Comparison of ENCODE assay signal across 32 mouse cellular contexts in genomic region chr17:48267591-48267990, GRCm38 (mm10). TPM values are rescaled to one million over a fixed set of nuclear protein-coding genes. Genes with fewer than 3 reads are reported as not detected.
DNase-seq lines count a peak whose midpoint lies in the region; ATAC-seq and TF ChIP-seq lines count a peak whose summit lies in the region.
"Had no signal": no experiment of that assay in that cellular context is flagged by ENCODE, and none has a peak within 500 bp of the region (broad histone marks: within the 10 kb centered on the region; RNA-seq: fewer than 3 reads in every experiment).

No protein-coding gene starts in this region.

- no peak overlapping the region for H3K4me2 ChIP-seq in intestine, embryonic 15.5 days (replicated peaks)
- H3K4me2 ChIP-seq in intestine, postnatal 0 days (replicated peaks; ENCODE audit: low read depth), result no peak overlapping the region
- peak overlapping the region; percentile 8; the same call in 1 of the 2 replicates for H3K4me2 ChIP-seq in liver, embryonic 14.5 days (ENCODE audit: low read depth)
- H3K4me2 ChIP-seq in hindbrain, embryonic 11.5 days (replicated peaks; ENCODE audit: low read depth, low read length), result no peak overlapping the region
- H3K4me2 ChIP-seq: heart, embryonic 12.5 days; hindbrain, embryonic 12.5 days; lung, embryonic 15.5 days; neural tube, embryonic 15.5 days had no signal

- no peaks in the 10 kb centered on the region for H3K9me3 ChIP-seq in intestine, embryonic 15.5 days
- H3K9me3 ChIP-seq in intestine, postnatal 0 days (ENCODE audit: control insufficient read depth), result no peaks in the 10 kb centered on the region
- H3K9me3 ChIP-seq in liver, embryonic 14.5 days (ENCODE audit: control insufficient read depth, low read length), result no peaks in the 10 kb centered on the region
- H3K9me3 ChIP-seq in hindbrain, embryonic 11.5 days (ENCODE audit: control insufficient read depth, low read length), result no peaks in the 10 kb centered on the region
- H3K9me3 ChIP-seq: heart, embryonic 12.5 days; hindbrain, embryonic 12.5 days; limb, embryonic 10.5 days; lung, embryonic 15.5 days; neural tube, embryonic 15.5 days had no signal

- no peak overlapping the region for H3K27ac ChIP-seq in intestine, embryonic 15.5 days
- H3K27ac ChIP-seq in intestine, postnatal 0 days (ENCODE audit: low read depth, low read length), result no peak overlapping the region
- no peak overlapping the region for H3K27ac ChIP-seq in liver, embryonic 14.5 days
- no peak overlapping the region for H3K27ac ChIP-seq in hindbrain, embryonic 11.5 days (ENCODE audit: low read depth, low read length)
- H3K27ac ChIP-seq: hindbrain, embryonic 12.5 days; layer of hippocampus, adult 2 months; limb, embryonic 10.5 days; lung, embryonic 15.5 days; neural tube, embryonic 15.5 days had no signal

- no peak overlapping the region for H3K4me3 ChIP-seq in intestine, embryonic 15.5 days (replicated peaks)
- H3K4me3 ChIP-seq in intestine, postnatal 0 days (ENCODE audit: low read depth, low read length), result no peak overlapping the region
- no peak overlapping the region for H3K4me3 ChIP-seq in liver, embryonic 14.5 days (ENCODE audit: insufficient read depth in 1 of 2, low read depth in 2 of 2, low read length in 2 of 2)
- H3K4me3 ChIP-seq in hindbrain, embryonic 11.5 days (ENCODE audit: low read depth, low read length), result no peak overlapping the region
- H3K4me3 ChIP-seq: heart, embryonic 12.5 days; hindbrain, embryonic 12.5 days; layer of hippocampus, adult 2 months; limb, embryonic 10.5 days; lung, embryonic 15.5 days; neural tube, embryonic 15.5 days had no signal

- peak; percentile 49 for TF ChIP-seq EP300 in liver, embryonic 14.5 days (IDR thresholded peaks at IDR 0.05; ENCODE audit: low read depth)

- intact Hi-C loops in heart, postnatal 14 days (cut with DNase I), result no loop called here

- peak; percentile 50 for ATAC-seq in intestine, embryonic 15.5 days
- no peak for ATAC-seq in intestine, postnatal 0 days
- peak; percentile 57 for ATAC-seq in granulocyte monocyte progenitor cell, adult 5-6 weeks (replicated peaks; ENCODE audit: poor library complexity, severe bottlenecking)
- no peak for ATAC-seq in liver, embryonic 14.5 days (ENCODE audit: insufficient read depth)
- no peak for ATAC-seq in hindbrain, embryonic 11.5 days (ENCODE audit: low FRiP score)
- ATAC-seq: activated CD4-positive, CD25-positive, alpha-beta regulatory T cell, adult 4 months; CD4-positive, CD25-positive, alpha-beta regulatory T cell, adult 4 months; forebrain, embryonic 14.5 days had no signal

- no peaks in the 10 kb centered on the region for H3K27me3 ChIP-seq in intestine, embryonic 15.5 days (replicated peaks)
- no peaks in the 10 kb centered on the region for H3K27me3 ChIP-seq in intestine, postnatal 0 days (replicated peaks; ENCODE audit: control insufficient read depth, insufficient read depth, low read length)
- H3K27me3 ChIP-seq in liver, embryonic 14.5 days (ENCODE audit: control insufficient read depth, insufficient read depth, low read length), result no peaks in the 10 kb centered on the region
- no peaks in the 10 kb centered on the region for H3K27me3 ChIP-seq in hindbrain, embryonic 11.5 days (ENCODE audit: control insufficient read depth, insufficient read depth, low read length)
- H3K27me3 ChIP-seq: heart, embryonic 12.5 days; hindbrain, embryonic 12.5 days; lung, embryonic 15.5 days; neural tube, embryonic 15.5 days had no signal

- no peak for TF ChIP-seq CTCF in intestine, postnatal 0 days (IDR thresholded peaks at IDR 0.05; ENCODE audit: low read depth)
- no peak for TF ChIP-seq CTCF in liver, embryonic 14.5 days (IDR thresholded peaks at IDR 0.05; ENCODE audit: low read depth)

- no peaks in the 10 kb centered on the region; the same call in 1 of the 2 replicates for H3K4me1 ChIP-seq in intestine, embryonic 15.5 days (replicated peaks)
- H3K4me1 ChIP-seq in intestine, postnatal 0 days (replicated peaks; ENCODE audit: control insufficient read depth, insufficient read depth, low read length), result peaks cover 16% of the 10 kb centered on the region
- peaks cover 53 to 59% of the 10 kb centered on the region in 2 experiments for H3K4me1 ChIP-seq in liver, embryonic 14.5 days (replicated peaks; ENCODE audit: control insufficient read depth in 2 of 2, insufficient read depth in 2 of 2, low read length in 1 of 2)
- no peaks in the 10 kb centered on the region for H3K4me1 ChIP-seq in hindbrain, embryonic 11.5 days (replicated peaks; ENCODE audit: control insufficient read depth, insufficient read depth, low read length)
- H3K4me1 ChIP-seq: hindbrain, embryonic 12.5 days; lung, embryonic 15.5 days; neural tube, embryonic 15.5 days had no signal

- peak in 2 of 3 experiments; percentile 33 to 41 for DNase-seq in liver, embryonic 14.5 days (ENCODE audit: low read depth in 3 of 3, low spot score in 3 of 3)
- no peak for DNase-seq in hindbrain, embryonic 11.5 days (ENCODE audit: low spot score)
- DNase-seq in urinary bladder, postnatal 36 days (ENCODE audit: low spot score in 2 of 2), result no peak
- no peak for DNase-seq in heart, postnatal 14 days
- DNase-seq: adrenal gland, postnatal 10 days; cerebellum, adult 2 months; cerebellum, postnatal 36 days; gastrocnemius, postnatal 10 days; heart, adult 18-20 months; heart, postnatal 10 days; kidney, adult 8-10 months; kidney, postnatal 10 days; lung, postnatal 36 days; right cerebral cortex, postnatal 14 days; thymus, postnatal 25 days had no signal

- 53% methylated on average over 1 of the region's 1 CpGs for WGBS in intestine, embryonic 15.5 days
- WGBS in intestine, postnatal 0 days, result 47% methylated on average over 1 of the region's 1 CpGs
- 33% methylated on average over 1 of the region's 1 CpGs for WGBS in liver, embryonic 14.5 days (ENCODE audit: insufficient replicate concordance)
- 92% methylated on average over 1 of the region's 1 CpGs for WGBS in hindbrain, embryonic 11.5 days

- no peak overlapping the region for H3K9ac ChIP-seq in intestine, embryonic 15.5 days
- H3K9ac ChIP-seq in intestine, postnatal 0 days (ENCODE audit: low read depth, low read length), result no peak overlapping the region
- no peak overlapping the region for H3K9ac ChIP-seq in liver, embryonic 14.5 days (replicated peaks)
- H3K9ac ChIP-seq in hindbrain, embryonic 11.5 days (ENCODE audit: low read depth, low read length), result no peak overlapping the region
- H3K9ac ChIP-seq: heart, embryonic 12.5 days; hindbrain, embryonic 12.5 days; lung, embryonic 15.5 days; neural tube, embryonic 15.5 days had no signal

- no peaks in the 10 kb centered on the region for H3K36me3 ChIP-seq in intestine, embryonic 15.5 days
- H3K36me3 ChIP-seq in intestine, postnatal 0 days (ENCODE audit: control insufficient read depth, insufficient read depth), result no peaks in the 10 kb centered on the region
- H3K36me3 ChIP-seq in liver, embryonic 14.5 days (replicated peaks; ENCODE audit: control insufficient read depth, insufficient read depth, low read depth), result no peaks in the 10 kb centered on the region
- no peaks in the 10 kb centered on the region for H3K36me3 ChIP-seq in hindbrain, embryonic 11.5 days (ENCODE audit: control insufficient read depth, insufficient read depth, low read length)
- H3K36me3 ChIP-seq: heart, embryonic 12.5 days; hindbrain, embryonic 12.5 days; limb, embryonic 10.5 days; lung, embryonic 15.5 days; neural tube, embryonic 15.5 days had no signal

RNA-seq across cellular contexts. Expression of gene Treml4, which starts 3.5 kb away (rescaled TPM):
- 2.4 and 3.3 TPM in 2 replicates for polyA plus RNA-seq in intestine, embryonic 15.5 days (2015; fragmentation: Nextera tagmentation; extraction: Ambion mirVana)
- polyA plus RNA-seq in intestine, postnatal 0 days (2015; fragmentation: Nextera tagmentation; extraction: Ambion mirVana), result 1.4 and 2.2 TPM in 2 replicates
- total RNA-seq in granulocyte monocyte progenitor cell, adult 5-6 weeks (2014; fragmentation: Nextera tagmentation), result 0.56 and 0.99 TPM in 2 replicates
- total RNA-seq in granulocyte monocyte progenitor cell, adult 5-6 weeks (2017), result 1.4 and 2.6 TPM in 2 replicates
- 4.3 and 4.6 TPM in 2 replicates for polyA plus RNA-seq in liver, embryonic 14.5 days (2012; rRNA removed)
- polyA plus RNA-seq in liver, embryonic 14.5 days (2014; fragmentation: Nextera tagmentation; extraction: Ambion mirVana), result 3.3 and 5.7 TPM in 2 replicates
- polyA plus RNA-seq in hindbrain, embryonic 11.5 days (2014; fragmentation: Nextera tagmentation; extraction: Ambion mirVana), result 0.20 and 0.34 TPM in 2 replicates
- total RNA-seq in heart, postnatal 14 days (2021), result under 1 TPM in 1 of 2 experiments, not detected in 1; 0.29 TPM
- total RNA-seq: layer of hippocampus, adult 2 months; layer of hippocampus, postnatal 25 days had no signal
- polyA plus RNA-seq: hindbrain, embryonic 12.5 days; limb, embryonic 10.5 days; neural tube, embryonic 15.5 days had no signal

RNA-seq across cellular contexts. Expression of gene Trem3, which starts 20.0 kb away (rescaled TPM):
- polyA plus RNA-seq in intestine, embryonic 15.5 days (2015; fragmentation: Nextera tagmentation; extraction: Ambion mirVana), result 0.19 and 0.23 TPM in 2 replicates
- polyA plus RNA-seq in intestine, postnatal 0 days (2015; fragmentation: Nextera tagmentation; extraction: Ambion mirVana), result not detected in 2 replicates
- total RNA-seq in granulocyte monocyte progenitor cell, adult 5-6 weeks (2014; fragmentation: Nextera tagmentation), result 84.6 and 114 TPM in 2 replicates
- total RNA-seq in granulocyte monocyte progenitor cell, adult 5-6 weeks (2017), result 126 and 147 TPM in 2 replicates
- 1.2 and 1.6 TPM in 2 replicates for polyA plus RNA-seq in liver, embryonic 14.5 days (2012; rRNA removed)
- polyA plus RNA-seq in liver, embryonic 14.5 days (2014; fragmentation: Nextera tagmentation; extraction: Ambion mirVana), result 2.8 and 4.1 TPM in 2 replicates
- not detected in 2 replicates for polyA plus RNA-seq in hindbrain, embryonic 11.5 days (2014; fragmentation: Nextera tagmentation; extraction: Ambion mirVana)
- total RNA-seq in heart, postnatal 14 days (2021), result not detected
- total RNA-seq: heart, adult 18-20 months; heart, postnatal 10 days; layer of hippocampus, adult 2 months; layer of hippocampus, postnatal 25 days; liver, adult 2 months; midbrain, postnatal 0 days had no signal
- polyA plus RNA-seq: activated CD4-positive, CD25-positive, alpha-beta regulatory T cell, adult 4 months; CD4-positive, CD25-positive, alpha-beta regulatory T cell, adult 4 months; cerebellum, adult 2 months; forebrain, embryonic 14.5 days; heart, embryonic 12.5 days; hindbrain, embryonic 12.5 days; midbrain, postnatal 0 days; neural tube, embryonic 15.5 days; stomach, embryonic 14.5 days had no signal

RNA-seq across cellular contexts. Expression of gene Treml2, which starts 31.7 kb away (rescaled TPM):
- polyA plus RNA-seq in intestine, embryonic 15.5 days (2015; fragmentation: Nextera tagmentation; extraction: Ambion mirVana), result 0.24 and 0.37 TPM in 2 replicates
- 0.24 TPM in 1 of 2 replicates, not detected in the other for polyA plus RNA-seq in intestine, postnatal 0 days (2015; fragmentation: Nextera tagmentation; extraction: Ambion mirVana)
- total RNA-seq in granulocyte monocyte progenitor cell, adult 5-6 weeks (2014; fragmentation: Nextera tagmentation), result 58.2 and 68.7 TPM in 2 replicates
- 42.5 and 45.8 TPM in 2 replicates for total RNA-seq in granulocyte monocyte progenitor cell, adult 5-6 weeks (2017)
- 10.6 and 10.7 TPM in 2 replicates for polyA plus RNA-seq in liver, embryonic 14.5 days (2012; rRNA removed)
- 2.1 and 2.7 TPM in 2 replicates for polyA plus RNA-seq in liver, embryonic 14.5 days (2014; fragmentation: Nextera tagmentation; extraction: Ambion mirVana)
- 0.08 and 0.09 TPM in 2 replicates for polyA plus RNA-seq in hindbrain, embryonic 11.5 days (2014; fragmentation: Nextera tagmentation; extraction: Ambion mirVana)
- under 1 TPM; 0.53 to 1.00 TPM for total RNA-seq in heart, postnatal 14 days (2021)
- polyA plus RNA-seq: forebrain, embryonic 14.5 days had no signal

RNA-seq across cellular contexts. Expression of gene Trem1, which starts 35.0 kb away (rescaled TPM):
- polyA plus RNA-seq in intestine, embryonic 15.5 days (2015; fragmentation: Nextera tagmentation; extraction: Ambion mirVana), result 0.24 and 0.37 TPM in 2 replicates
- polyA plus RNA-seq in intestine, postnatal 0 days (2015; fragmentation: Nextera tagmentation; extraction: Ambion mirVana), result 0.21 and 0.23 TPM in 2 replicates
- total RNA-seq in granulocyte monocyte progenitor cell, adult 5-6 weeks (2014; fragmentation: Nextera tagmentation), result 6.5 and 7.6 TPM in 2 replicates
- total RNA-seq in granulocyte monocyte progenitor cell, adult 5-6 weeks (2017), result 13.5 and 14.7 TPM in 2 replicates
- polyA plus RNA-seq in liver, embryonic 14.5 days (2012; rRNA removed), result 0.32 TPM in 2 replicates
- polyA plus RNA-seq in liver, embryonic 14.5 days (2014; fragmentation: Nextera tagmentation; extraction: Ambion mirVana), result 0.58 and 0.84 TPM in 2 replicates
- 0.10 TPM in 1 of 2 replicates, not detected in the other for polyA plus RNA-seq in hindbrain, embryonic 11.5 days (2014; fragmentation: Nextera tagmentation; extraction: Ambion mirVana)
- total RNA-seq in heart, postnatal 14 days (2021), result under 1 TPM; 0.10 to 0.15 TPM
- total RNA-seq: layer of hippocampus, adult 2 months; layer of hippocampus, postnatal 25 days; liver, adult 2 months; midbrain, postnatal 0 days had no signal
- polyA plus RNA-seq: activated CD4-positive, CD25-positive, alpha-beta regulatory T cell, adult 4 months; CD4-positive, CD25-positive, alpha-beta regulatory T cell, adult 4 months; forebrain, embryonic 14.5 days; frontal cortex, adult 2 months; limb, embryonic 10.5 days; liver, adult 2 months; midbrain, postnatal 0 days; neural tube, embryonic 15.5 days; stomach, embryonic 14.5 days had no signal

RNA-seq across cellular contexts. Expression of gene B430306N03Rik, which starts 48.4 kb away (rescaled TPM):
- 0.28 and 0.45 TPM in 2 replicates for polyA plus RNA-seq in intestine, embryonic 15.5 days (2015; fragmentation: Nextera tagmentation; extraction: Ambion mirVana)
- polyA plus RNA-seq in intestine, postnatal 0 days (2015; fragmentation: Nextera tagmentation; extraction: Ambion mirVana), result 0.05 and 0.22 TPM in 2 replicates
- total RNA-seq in granulocyte monocyte progenitor cell, adult 5-6 weeks (2014; fragmentation: Nextera tagmentation), result 3.1 and 8.2 TPM in 2 replicates
- 3.0 TPM in 2 replicates for total RNA-seq in granulocyte monocyte progenitor cell, adult 5-6 weeks (2017)
- polyA plus RNA-seq in liver, embryonic 14.5 days (2012; rRNA removed), result 1.8 and 2.4 TPM in 2 replicates
- 1.9 and 2.6 TPM in 2 replicates for polyA plus RNA-seq in liver, embryonic 14.5 days (2014; fragmentation: Nextera tagmentation; extraction: Ambion mirVana)
- polyA plus RNA-seq in hindbrain, embryonic 11.5 days (2014; fragmentation: Nextera tagmentation; extraction: Ambion mirVana), result 0.04 TPM in 1 of 2 replicates, not detected in the other
- under 1 TPM; 0.10 to 0.20 TPM for total RNA-seq in heart, postnatal 14 days (2021)
- total RNA-seq: layer of hippocampus, adult 2 months had no signal
- polyA plus RNA-seq: forebrain, embryonic 14.5 days; hindbrain, embryonic 12.5 days; limb, embryonic 10.5 days had no signal

Comparison
In these comparisons a context has a peak if more than half of its experiments do, and no peak if none do; other contexts are left out.
1. ATAC-seq: peak in intestine, embryonic 15.5 days (single experiment) and granulocyte monocyte progenitor cell, adult 5-6 weeks (single experiment); none in intestine, postnatal 0 days (single experiment), liver, embryonic 14.5 days (single experiment) and hindbrain, embryonic 11.5 days (single experiment).
2. DNase-seq: peak in liver, embryonic 14.5 days (2 of 3); none in hindbrain, embryonic 11.5 days (single experiment), urinary bladder, postnatal 36 days (0 of 2) and heart, postnatal 14 days (0 of 2).